Mouse (Mus musculus): ENCODE results near the gene Ireb2. TPM values are rescaled to one million over a fixed set of nuclear protein-coding genes. Genes with fewer than 3 reads are reported as not detected.
A peak's percentile ranks its signal among the peaks of the same experiment; 100 is the strongest.
"Not testable (repeated sequence)": the region's sequence is repeated elsewhere in the genome, so short reads cannot be mapped to it uniquely, and the experiment has no call there.

The Ireb2 gene
- polyA plus RNA-seq, 1 experiment from 2014 or later, result 43.4 TPM

- H3K4me2 ChIP-seq (replicated peaks; ENCODE audit: low read depth, low read length), result no peak overlapping the region
- 66% methylated on average over 16 of the region's 16 CpGs for WGBS
- no peak for ATAC-seq (ENCODE audit: insufficient number of reproducible peaks, insufficient read depth, low FRiP score, low read depth)
- no peaks in the 10 kb centered on the region for H3K9me3 ChIP-seq (ENCODE audit: control insufficient read depth, low read depth, low read length)
- no peak overlapping the region for H3K4me3 ChIP-seq (ENCODE audit: low read depth, low read length)
- H3K4me1 ChIP-seq (ENCODE audit: control insufficient read depth, insufficient read depth, low read length), result peaks cover under 1% of the 10 kb centered on the region; the same call in 1 of the 2 replicates
- no peaks in the 10 kb centered on the region for H3K27me3 ChIP-seq (ENCODE audit: control insufficient read depth, insufficient read depth, low read length)
- no peak overlapping the region for H3K9ac ChIP-seq (replicated peaks; ENCODE audit: low read depth, low read length)
- H3K27ac ChIP-seq (ENCODE audit: low read length), result no peak overlapping the region
- H3K36me3 ChIP-seq (ENCODE audit: control insufficient read depth, insufficient read depth, low read length), result no peaks in the 10 kb centered on the region
Measured at GRCm38 (mm10) chr9:54946256-54946655, 82.7 kb downstream of the Ireb2 start.

DNA sequence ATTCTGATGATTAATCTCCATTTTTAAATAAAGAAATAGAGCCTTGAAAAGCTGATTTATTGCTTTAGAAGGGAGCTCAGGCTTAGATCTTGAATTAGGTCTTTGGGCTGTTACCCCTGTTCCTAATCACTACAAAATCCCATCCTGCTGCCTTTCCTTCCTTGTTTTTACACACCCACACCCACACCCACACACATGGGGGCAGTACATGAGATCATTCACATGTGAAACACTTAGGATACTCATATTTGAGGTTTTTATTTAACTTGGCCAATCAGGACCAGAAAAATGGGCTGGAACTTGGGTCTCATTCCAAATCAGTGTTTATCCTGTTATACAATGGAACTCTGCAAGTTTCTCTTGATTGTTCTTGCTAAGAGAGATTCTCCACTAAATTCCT, 85.9 kb downstream of the Ireb2 start:
- Histone ChIP-seq H3K9ac (replicated peaks; ENCODE audit: low read depth, low read length) (no peak overlapping the region), H3K9me3 (ENCODE audit: control insufficient read depth, low read depth, low read length) (no peaks in the 10 kb centered on the region), H3K27ac (ENCODE audit: low read length) (no peak overlapping the region), H3K4me2 (replicated peaks; ENCODE audit: low read depth, low read length) (no peak overlapping the region), H3K36me3 (ENCODE audit: control insufficient read depth, insufficient read depth, low read length) (peaks cover 14% of the 10 kb centered on the region), H3K4me3 (ENCODE audit: low read depth, low read length) (no peak overlapping the region), H3K27me3 (ENCODE audit: control insufficient read depth, insufficient read depth, low read length) (no peaks in the 10 kb centered on the region), H3K4me1 (ENCODE audit: control insufficient read depth, insufficient read depth, low read length) (peaks cover 12% of the 10 kb centered on the region; the same call in 1 of the 2 replicates)
- ATAC-seq (ENCODE audit: insufficient number of reproducible peaks, insufficient read depth, low FRiP score, low read depth), result no peak

DNA sequence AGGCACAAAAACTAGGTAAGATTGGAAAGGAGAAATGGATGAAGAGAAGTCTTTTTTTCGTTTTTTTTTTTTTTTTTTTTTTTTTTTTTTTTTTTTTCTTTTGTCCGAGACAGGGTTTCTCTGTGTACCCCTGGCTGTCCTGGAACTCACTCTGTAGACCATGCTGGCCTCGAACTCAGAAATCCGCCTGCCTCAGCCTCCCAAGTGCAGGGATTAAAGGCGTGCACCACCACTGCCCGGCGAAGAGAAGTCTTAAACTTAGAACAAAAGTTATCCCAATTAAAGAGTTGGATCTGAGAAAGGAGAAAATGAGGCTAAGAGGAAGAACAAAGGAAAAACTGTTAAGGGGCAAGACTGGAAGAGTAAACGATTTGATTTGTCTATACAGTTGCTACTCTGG, 86.6 kb downstream of the Ireb2 start:
- H3K4me2 ChIP-seq (replicated peaks; ENCODE audit: low read depth, low read length), result peak overlapping the region; percentile 78

GRCm38 (mm10) chr9:54950575-54951321, 87.2 kb downstream of the Ireb2 start, which contains the start of the genes Psma4 and AY074887:
Gene Psma4, plus strand, starts transcription at chr9:54950790.
Gene AY074887, minus strand, starts transcription at chr9:54950998.
- ATAC-seq (ENCODE audit: insufficient number of reproducible peaks, insufficient read depth, low FRiP score, low read depth), result peak; percentile 100
- peak within 1 kb of the TSS; percentile 81 for H3K4me3 ChIP-seq (ENCODE audit: low read depth, low read length)
- no peaks in the 10 kb centered on the region for H3K27me3 ChIP-seq (ENCODE audit: control insufficient read depth, insufficient read depth, low read length)
- peak within 1 kb of the TSS; percentile 78 for H3K4me2 ChIP-seq (replicated peaks; ENCODE audit: low read depth, low read length)
- peak within 1 kb of the TSS; percentile 91 for H3K27ac ChIP-seq (ENCODE audit: low read length)
- peak within 1 kb of the TSS; percentile 78 for H3K9ac ChIP-seq (replicated peaks; ENCODE audit: low read depth, low read length)
- no peaks in the 10 kb centered on the region for H3K9me3 ChIP-seq (ENCODE audit: control insufficient read depth, low read depth, low read length)
- H3K36me3 ChIP-seq (ENCODE audit: control insufficient read depth, insufficient read depth, low read length), result peaks cover 23% of the 10 kb centered on the region
- peaks cover 12% of the 10 kb centered on the region; the same call in 1 of the 2 replicates for H3K4me1 ChIP-seq (ENCODE audit: control insufficient read depth, insufficient read depth, low read length)
- WGBS, result under 1% methylated on average over 65 of the region's 65 CpGs

More for the DNA sequence above, 86.6 kb downstream of the Ireb2 start:
- peak overlapping the region; percentile 91 for H3K27ac ChIP-seq (ENCODE audit: low read length)
- H3K4me1 ChIP-seq (ENCODE audit: control insufficient read depth, insufficient read depth, low read length), result peaks cover 12% of the 10 kb centered on the region; the same call in 1 of the 2 replicates
- 49% methylated on average over 8 of the region's 8 CpGs for WGBS
- H3K9ac ChIP-seq (replicated peaks; ENCODE audit: low read depth, low read length), result 0 out of 2 replicates have a peak overlapping the region, but pooled peaks have one; percentile 78
- H3K9me3 ChIP-seq (ENCODE audit: control insufficient read depth, low read depth, low read length); ATAC-seq (ENCODE audit: insufficient number of reproducible peaks, insufficient read depth, low FRiP score, low read depth); H3K27me3 ChIP-seq (ENCODE audit: control insufficient read depth, insufficient read depth, low read length): not testable (repeated sequence)
- H3K36me3 ChIP-seq (ENCODE audit: control insufficient read depth, insufficient read depth, low read length), result peaks cover 17% of the 10 kb centered on the region
- H3K4me3 ChIP-seq (ENCODE audit: low read depth, low read length), result peak overlapping the region; percentile 81

- no peak overlapping the region for H3K27ac ChIP-seq (ENCODE audit: low read length)
- ATAC-seq (ENCODE audit: insufficient number of reproducible peaks, insufficient read depth, low FRiP score, low read depth), result no peak
- H3K4me3 ChIP-seq (ENCODE audit: low read depth, low read length), result no peak overlapping the region
- H3K4me1 ChIP-seq (ENCODE audit: control insufficient read depth, insufficient read depth, low read length), result no peaks in the 10 kb centered on the region
- H3K9ac ChIP-seq (replicated peaks; ENCODE audit: low read depth, low read length), result no peak overlapping the region
- 92% methylated on average over 4 of the region's 4 CpGs for WGBS
- peaks cover 27% of the 10 kb centered on the region for H3K36me3 ChIP-seq (ENCODE audit: control insufficient read depth, insufficient read depth, low read length)
- H3K9me3 ChIP-seq (ENCODE audit: control insufficient read depth, low read depth, low read length), result no peaks in the 10 kb centered on the region
- H3K27me3 ChIP-seq (ENCODE audit: control insufficient read depth, insufficient read depth, low read length), result no peaks in the 10 kb centered on the region
- no peak overlapping the region for H3K4me2 ChIP-seq (replicated peaks; ENCODE audit: low read depth, low read length)
Measured at GRCm38 (mm10) chr9:54961059-54961458, 97.5 kb downstream of the Ireb2 start.

Other genes with a start within 250 kb of the Ireb2 start
- gene Acsbg1, start 201.9 kb upstream of the Ireb2 start, polyA plus RNA-seq (2014; fragmentation: Nextera tagmentation; extraction: Ambion mirVana), result 0.74 and 0.78 TPM in 2 replicates
- 4.7 and 6.2 TPM in 2 replicates for gene Dnaja4, start 164.9 kb upstream of the Ireb2 start, polyA plus RNA-seq (2014; fragmentation: Nextera tagmentation; extraction: Ambion mirVana)
- gene Wdr61, start 129.3 kb upstream of the Ireb2 start, polyA plus RNA-seq (2014; fragmentation: Nextera tagmentation; extraction: Ambion mirVana), result 169 and 175 TPM in 2 replicates
- 99.4 and 126 TPM in 2 replicates for gene Crabp1, start 99.0 kb upstream of the Ireb2 start, polyA plus RNA-seq (2014; fragmentation: Nextera tagmentation; extraction: Ambion mirVana)
- 4.8 and 5.3 TPM in 2 replicates for gene Hykk, start 53.5 kb downstream of the Ireb2 start, polyA plus RNA-seq (2014; fragmentation: Nextera tagmentation; extraction: Ambion mirVana)
- 274 and 278 TPM in 2 replicates for gene Psma4, start 87.0 kb downstream of the Ireb2 start, polyA plus RNA-seq (2014; fragmentation: Nextera tagmentation; extraction: Ambion mirVana)
- gene AY074887, start 87.2 kb downstream of the Ireb2 start, polyA plus RNA-seq (2014; fragmentation: Nextera tagmentation; extraction: Ambion mirVana), result 0.48 and 0.68 TPM in 2 replicates
- 2.9 and 4.4 TPM in 2 replicates for gene Chrna5, start 117.1 kb downstream of the Ireb2 start, polyA plus RNA-seq (2014; fragmentation: Nextera tagmentation; extraction: Ambion mirVana)
- 13.4 TPM in 2 replicates for gene Chrna3, start 162.8 kb downstream of the Ireb2 start, polyA plus RNA-seq (2014; fragmentation: Nextera tagmentation; extraction: Ambion mirVana)
- gene Chrnb4, start 185.0 kb downstream of the Ireb2 start, polyA plus RNA-seq (2014; fragmentation: Nextera tagmentation; extraction: Ambion mirVana), result 6.0 and 7.6 TPM in 2 replicates

Data from stomach, embryonic 14.5 days (tissue).